Mouse (Mus musculus) cortical plate, adult 2 months (tissue): ENCODE results near the gene Mfsd4b3.
"Not testable (repeated sequence)": the region's sequence is repeated elsewhere in the genome, so short reads cannot be mapped to it uniquely, and the experiment has no call there.

Experiments used
- CTCF ChIP-seq: fragments of 200-500 bp; IDR thresholded peaks from 2 replicates; pipeline ENCODE4 v1.5.1; 2011; ENCODE audit warnings: mild to moderate bottlenecking, control low read depth, low read length; ENCODE audit not compliant: insufficient read depth; ENCODE audit errors: extremely low read depth
- POLR2A ChIP-seq: fragments of 200-500 bp; IDR thresholded peaks from 2 replicates; pipeline ENCODE4 v1.6.1; 2011; ENCODE audit warnings: mild to moderate bottlenecking, low read length, control low read depth; ENCODE audit not compliant: insufficient read depth; ENCODE audit errors: extremely low read depth

DNA sequence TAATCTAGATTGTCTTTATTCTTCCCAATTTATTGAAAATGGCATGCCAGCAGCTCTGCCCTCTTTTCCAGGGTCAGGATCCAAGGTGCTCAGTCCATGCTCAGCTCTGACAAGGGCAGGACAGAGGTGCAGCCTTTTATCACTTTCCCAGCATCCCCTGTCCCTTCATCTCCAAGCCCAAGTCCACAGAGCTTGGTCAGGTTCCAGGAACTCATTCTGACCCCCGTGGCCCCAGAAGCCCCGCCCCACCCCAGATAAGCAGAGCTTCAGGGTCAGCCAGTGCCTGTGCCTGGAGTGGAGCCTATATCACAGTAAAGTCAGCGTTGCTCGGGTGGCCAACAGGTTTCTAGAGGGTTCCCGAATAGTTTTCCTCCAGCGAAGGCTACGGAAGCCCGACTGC lies 35.4 kb downstream of the Mfsd4b3 start:
- TF ChIP-seq POLR2A, CTCF: not testable (repeated sequence)
